Mouse (Mus musculus) spleen, postnatal 14 days (tissue): Measurements from ENCODE around the gene Csnk1e.

Experiments
- DNase-seq, 2 experiments: peaks; one replicate each; pipeline ENCODE4 v3.0.0; 2021 to 2022; ENCODE audit warnings: low spot score in 2 of 2

The Csnk1e gene

GRCm38 (mm10) chr15:79443856-79444410 is 11.4 kb downstream of the Csnk1e start:
- DNase-seq, result no peak

GRCm38 (mm10) chr15:79442961-79443518 is 12.3 kb downstream of the Csnk1e start:
- no peak for DNase-seq

- DNase-seq, result no peak
These were observed 13.1 kb downstream of the Csnk1e start for GRCm38 (mm10) chr15:79442257-79442611.

GRCm38 (mm10) chr15:79441331-79442256 is 13.8 kb downstream of the Csnk1e start:
- peak; percentile 45 to 57 for DNase-seq

GRCm38 (mm10) chr15:79440651-79441330 is 14.6 kb downstream of the Csnk1e start:
- DNase-seq, result no peak

- no peak for DNase-seq
These were observed 15.1 kb downstream of the Csnk1e start for GRCm38 (mm10) chr15:79440223-79440622.

- no peak for DNase-seq
These were observed 16.0 kb downstream of the Csnk1e start for GRCm38 (mm10) chr15:79439386-79439785.

GRCm38 (mm10) chr15:79438816-79439215 is 16.6 kb downstream of the Csnk1e start:
- no peak for DNase-seq

- no peak for DNase-seq
These were observed 17.1 kb downstream of the Csnk1e start for GRCm38 (mm10) chr15:79438209-79438810.

GRCm38 (mm10) chr15:79437541-79438208 is 17.7 kb downstream of the Csnk1e start:
- no peak for DNase-seq

GRCm38 (mm10) chr15:79436481-79436921 is 18.9 kb downstream of the Csnk1e start:
- DNase-seq, result no peak

- DNase-seq, result no peak
These were observed 20.1 kb downstream of the Csnk1e start for GRCm38 (mm10) chr15:79435191-79435671.

GRCm38 (mm10) chr15:79432892-79433291 is 22.5 kb downstream of the Csnk1e start:
- DNase-seq, result no peak

GRCm38 (mm10) chr15:79432328-79432727 is 23.0 kb downstream of the Csnk1e start:
- DNase-seq, result no peak

GRCm38 (mm10) chr15:79431925-79432324 is 23.4 kb downstream of the Csnk1e start:
- no peak for DNase-seq

GRCm38 (mm10) chr15:79430461-79431000 is 24.8 kb downstream of the Csnk1e start:
- no peak for DNase-seq

GRCm38 (mm10) chr15:79429994-79430393 is 25.4 kb downstream of the Csnk1e start:
- no peak for DNase-seq

GRCm38 (mm10) chr15:79429527-79429926 is 25.8 kb downstream of the Csnk1e start:
- DNase-seq, result no peak

- no peak for DNase-seq
These were observed 26.8 kb downstream of the Csnk1e start for GRCm38 (mm10) chr15:79428616-79429015.

- no peak for DNase-seq
These were observed 27.9 kb downstream of the Csnk1e start for GRCm38 (mm10) chr15:79427516-79427915.

GRCm38 (mm10) chr15:79425516-79425915 is 29.9 kb downstream of the Csnk1e start:
- no peak for DNase-seq
